Mouse (Mus musculus) C2C12 (cell line): ENCODE results near the gene Cul9.

Experiments used
- CEBPB ChIP-seq: IDR thresholded peaks from one replicate; pipeline ENCODE4 v1.6.1; 2011; ENCODE audit warnings: low read depth, mild to moderate bottlenecking, control low read depth, moderate library complexity
- CTCF ChIP-seq: IDR thresholded peaks from one replicate; pipeline ENCODE4 v1.5.1; 2011; ENCODE audit not compliant: control insufficient read depth, insufficient read depth, insufficient read length
- MAX ChIP-seq: IDR thresholded peaks from one replicate; pipeline ENCODE4 v1.6.1; 2011; ENCODE audit warnings: mild to moderate bottlenecking, control low read depth
- MYOD1 ChIP-seq: IDR thresholded peaks from one replicate; pipeline ENCODE4 v1.6.1; 2011; ENCODE audit warnings: low read depth; ENCODE audit not compliant: control insufficient read depth, insufficient read length
- MYOG ChIP-seq: IDR thresholded peaks from one replicate; pipeline ENCODE4 v1.6.1; 2011; ENCODE audit not compliant: control insufficient read depth, insufficient read length; ENCODE audit errors: extremely low read depth
- USF1 ChIP-seq: IDR thresholded peaks from one replicate; pipeline ENCODE4 v1.6.1; 2011; ENCODE audit warnings: low read depth, mild to moderate bottlenecking, control low read depth, moderate library complexity

DNA sequence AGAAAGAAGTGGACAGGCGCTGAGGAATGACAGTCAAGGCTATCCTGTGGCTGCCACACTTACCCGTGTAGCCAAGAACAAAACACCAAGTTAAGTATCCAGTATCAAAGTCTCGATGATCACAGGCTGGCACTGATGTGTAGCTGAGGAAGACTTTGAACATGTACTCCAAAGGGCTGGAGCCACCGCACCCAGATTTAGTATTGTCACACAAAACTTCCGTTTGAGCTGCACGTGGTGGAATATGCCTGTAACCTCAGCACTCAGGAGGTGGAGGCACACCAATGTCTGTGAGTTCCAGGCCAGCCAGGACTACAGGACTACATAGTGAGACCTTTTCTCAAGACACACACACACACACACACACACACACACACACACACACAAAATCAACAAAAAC lies 13.0 kb upstream of the Cul9 start:
- TF ChIP-seq CTCF (no peak), CEBPB (no peak), MYOD1 (no peak), MYOG (no peak), MAX (no peak), USF1 (no peak)
